Mouse (Mus musculus) hindbrain, embryonic 11.5 days (tissue): ENCODE measurements at regions not wholly inside any gene's neighbourhood (a gene's known extent, or its start where the extent isn't known, plus 50 kb on each side); places are given as distances from the start of the nearest gene placed in this dataset.

Experiments
- ATAC-seq: fragments of 200-750 bp; cut with Nextera tagmentation; 2 replicates; pipeline ENCODE4 v1.8.0; 2017; ENCODE audit warnings: mild to moderate bottlenecking, moderate TSS enrichment, moderate library complexity; ENCODE audit not compliant: low FRiP score
- DNase-seq: peaks from one replicate; pipeline ENCODE4 v3.0.0-alpha.2; 2015; ENCODE audit warnings: low spot score
- H3K27ac ChIP-seq: fragments of 300-500 bp; sonication (generic); 2 replicates; pipeline ENCODE4 v1.5.1; 2014; ENCODE audit warnings: mild to moderate bottlenecking, low read depth, low read length
- H3K27me3 ChIP-seq: fragments of 300-500 bp; sonication (generic); 2 replicates; pipeline ENCODE4 v1.6.1; 2014; ENCODE audit warnings: mild to moderate bottlenecking, low read length, moderate library complexity, mixed read lengths; ENCODE audit not compliant: control insufficient read depth, insufficient read depth
- H3K36me3 ChIP-seq: fragments of 300-500 bp; sonication (generic); 2 replicates; pipeline ENCODE4 v1.6.1; 2014; ENCODE audit warnings: mild to moderate bottlenecking, low read length, moderate library complexity, mixed read lengths; ENCODE audit not compliant: control insufficient read depth, insufficient read depth
- H3K4me1 ChIP-seq: fragments of 300-500 bp; sonication (generic); replicated peaks from 2 replicates; pipeline ENCODE4 v1.6.1; 2014; ENCODE audit warnings: low read length, mixed read lengths; ENCODE audit not compliant: control insufficient read depth, insufficient read depth
- H3K4me2 ChIP-seq: fragments of 300-500 bp; sonication (generic); replicated peaks from 2 replicates; pipeline ENCODE4 v1.6.1; 2014; ENCODE audit warnings: mild to moderate bottlenecking, low read depth, low read length
- H3K4me3 ChIP-seq: fragments of 300-500 bp; sonication (generic); 2 replicates; pipeline ENCODE4 v1.5.1; 2014; ENCODE audit warnings: low read depth, low read length
- H3K9ac ChIP-seq: fragments of 300-500 bp; sonication (generic); 2 replicates; pipeline ENCODE4 v1.6.1; 2014; ENCODE audit warnings: low read depth, low read length
- H3K9me3 ChIP-seq: fragments of 300-500 bp; sonication (generic); 2 replicates; pipeline ENCODE4 v1.6.1; 2016; ENCODE audit warnings: low read length; ENCODE audit not compliant: control insufficient read depth
- WGBS: fragments of 180-500 bp; shearing (Covaris S2); extraction: QIAGEN DNeasy Blood & Tissue Kit; methylation state at CpG from one replicate; pipeline ENCODE4 v1.1.7; 2014; 5-methylcytosine and 5-hydroxymethylcytosine counted together

DNA sequence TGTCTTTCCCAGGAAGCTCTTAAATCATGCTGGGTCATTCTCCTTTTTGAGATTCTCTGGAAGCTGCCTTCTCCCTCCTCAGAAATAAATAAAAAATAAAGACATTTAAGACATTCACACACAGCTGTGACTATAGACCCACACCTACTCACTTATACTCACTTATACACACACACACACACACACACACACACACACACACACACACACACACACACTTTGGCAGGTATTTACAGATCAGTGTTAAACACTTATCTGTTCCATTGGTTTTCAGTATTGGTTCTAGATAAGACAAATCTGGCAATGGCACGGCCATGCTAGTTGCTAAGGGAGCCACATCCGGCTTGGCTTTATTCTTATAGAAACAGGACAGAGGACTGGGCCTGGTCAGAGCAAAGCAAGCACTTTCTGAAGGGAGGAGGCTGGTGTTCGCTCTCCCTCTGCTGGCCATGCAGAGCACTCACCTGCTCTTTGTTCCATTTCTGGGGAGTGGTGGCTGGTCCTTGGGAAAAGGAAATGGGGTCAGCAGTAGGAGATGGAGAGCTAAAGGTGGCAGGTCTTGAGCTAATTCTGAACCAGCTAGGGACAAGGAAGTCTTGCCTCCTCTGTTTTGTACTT, 123.8 kb upstream of the C1qtnf7 start:
- Histone ChIP-seq H3K9me3 (no peaks in the 10 kb centered on the region), H3K4me2 (no peak overlapping the region), H3K27me3 (no peaks in the 10 kb centered on the region), H3K36me3 (no peaks in the 10 kb centered on the region), H3K4me1 (no peaks in the 10 kb centered on the region), H3K27ac (no peak overlapping the region), H3K9ac (no peak overlapping the region), H3K4me3 (no peak overlapping the region)
- 23% methylated on average over 3 of the region's 3 CpGs for WGBS
- peak; percentile 59 for DNase-seq
- ATAC-seq: peak; percentile 89

DNA sequence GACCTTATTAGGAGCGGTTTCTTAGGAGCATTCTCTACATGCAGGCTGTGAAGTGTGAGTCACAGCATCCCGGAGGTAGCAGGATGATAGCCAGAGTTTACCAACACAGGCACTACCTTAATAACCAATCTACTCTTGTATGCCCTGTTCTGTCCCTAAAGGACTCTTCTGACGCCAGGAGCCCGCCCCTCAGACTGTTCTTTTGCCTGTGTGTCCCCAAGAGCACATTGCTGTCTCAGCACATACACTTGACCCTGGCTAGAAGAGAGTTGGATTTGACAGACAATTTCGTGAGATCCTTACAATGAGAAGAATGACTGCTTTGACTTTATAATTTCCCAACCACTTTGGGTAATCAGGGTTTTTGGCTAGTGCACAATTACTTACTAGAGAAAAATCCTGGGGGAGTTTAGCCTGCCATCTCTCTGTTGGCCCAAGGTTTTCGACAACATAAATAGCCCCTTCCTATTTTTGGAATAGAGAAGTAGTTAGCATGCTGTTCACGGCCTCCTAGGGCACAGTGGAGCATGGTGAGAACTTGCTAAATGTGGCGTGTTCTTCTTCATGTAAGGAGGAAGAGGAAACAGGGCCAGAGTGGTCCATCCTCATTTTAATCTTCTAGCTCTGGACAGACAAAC, 122.3 kb upstream of the C1qtnf7 start:
- WGBS: 79% methylated on average over 8 of the region's 8 CpGs
- H3K27ac ChIP-seq: no peak overlapping the region
- no peak for ATAC-seq
- no peak overlapping the region for H3K9ac ChIP-seq
- no peaks in the 10 kb centered on the region for H3K9me3 ChIP-seq
- H3K4me3 ChIP-seq: no peak overlapping the region
- no peak overlapping the region for H3K4me2 ChIP-seq
- no peaks in the 10 kb centered on the region for H3K36me3 ChIP-seq
- DNase-seq: no peak
- no peaks in the 10 kb centered on the region for H3K27me3 ChIP-seq
- no peaks in the 10 kb centered on the region for H3K4me1 ChIP-seq

DNA sequence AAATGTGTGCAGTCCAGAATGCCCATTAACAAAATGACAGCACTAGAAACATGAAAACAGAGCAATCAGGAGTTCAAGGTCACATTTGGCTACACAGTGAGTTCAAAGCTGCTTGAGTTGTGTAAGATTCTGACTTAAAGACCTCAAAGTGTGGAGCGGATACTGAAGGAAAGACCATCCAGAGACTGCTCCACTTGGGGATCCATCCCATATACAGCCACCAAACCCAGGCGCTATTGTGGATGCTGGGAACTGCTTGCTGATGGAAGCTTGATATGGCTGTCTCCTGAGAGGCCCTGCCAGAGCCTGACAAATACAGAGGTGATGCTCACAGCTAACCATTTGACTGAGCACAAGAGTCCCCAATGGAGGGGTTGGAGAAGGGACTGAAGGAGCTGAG, 98.1 kb upstream of the C1qtnf7 start:
- ATAC-seq: no peak
- H3K27ac ChIP-seq: no peak overlapping the region
- no peaks in the 10 kb centered on the region for H3K27me3 ChIP-seq

GRCm38 (mm10) chr5:43422815-43423687, 92.3 kb upstream of the C1qtnf7 start:
- no peak overlapping the region for H3K27ac ChIP-seq
- WGBS: 82% methylated on average over 9 of the region's 9 CpGs
- H3K9ac ChIP-seq: no peak overlapping the region
- no peaks in the 10 kb centered on the region for H3K36me3 ChIP-seq
- H3K4me1 ChIP-seq: no peaks in the 10 kb centered on the region
- H3K4me3 ChIP-seq: no peak overlapping the region
- H3K9me3 ChIP-seq: no peaks in the 10 kb centered on the region
- no peaks in the 10 kb centered on the region for H3K27me3 ChIP-seq
- peak; percentile 87 for DNase-seq
- peak; percentile 78 for ATAC-seq
- no peak overlapping the region for H3K4me2 ChIP-seq

More for the DNA sequence above, 98.1 kb upstream of the C1qtnf7 start:
- no peaks in the 10 kb centered on the region for H3K4me1 ChIP-seq
- H3K4me3 ChIP-seq: no peak overlapping the region
- no peak overlapping the region for H3K9ac ChIP-seq
- H3K4me2 ChIP-seq: no peak overlapping the region
- no peak for DNase-seq
- H3K36me3 ChIP-seq: no peaks in the 10 kb centered on the region
- 98% methylated on average over 2 of the region's 2 CpGs for WGBS
- H3K9me3 ChIP-seq: no peaks in the 10 kb centered on the region

- Histone ChIP-seq H3K9ac (no peak overlapping the region), H3K27ac (no peak overlapping the region), H3K27me3 (no peaks in the 10 kb centered on the region), H3K4me3 (no peak overlapping the region), H3K9me3 (no peaks in the 10 kb centered on the region), H3K36me3 (no peaks in the 10 kb centered on the region), H3K4me2 (no peak overlapping the region), H3K4me1 (no peaks in the 10 kb centered on the region)
- 77% methylated on average over 9 of the region's 9 CpGs for WGBS
- DNase-seq: no peak
- no peak for ATAC-seq
These were observed 90.6 kb upstream of the C1qtnf7 start for GRCm38 (mm10) chr5:43424551-43425257.

DNA sequence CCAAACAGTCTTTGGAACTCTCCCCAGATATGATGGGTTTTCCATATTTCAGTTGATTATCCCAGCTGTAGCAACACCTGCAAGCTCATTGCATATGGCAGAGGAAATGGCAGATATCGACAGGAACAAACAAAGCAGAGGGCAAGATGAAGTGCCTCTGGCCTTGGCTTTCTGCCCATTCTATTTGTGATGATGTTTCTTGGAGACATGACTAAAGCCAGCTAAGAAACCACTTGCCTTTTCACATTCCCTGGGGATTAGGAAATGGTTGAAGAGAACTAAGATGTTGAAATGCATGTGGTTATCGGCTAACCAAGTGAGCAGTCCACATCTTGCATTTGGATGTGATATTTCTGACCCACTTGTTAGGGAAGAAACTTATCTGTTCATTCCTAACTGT, 82.0 kb upstream of the C1qtnf7 start:
- no peak overlapping the region for H3K9ac ChIP-seq
- H3K36me3 ChIP-seq: no peaks in the 10 kb centered on the region
- no peak overlapping the region for H3K4me2 ChIP-seq
- no peaks in the 10 kb centered on the region for H3K9me3 ChIP-seq
- no peaks in the 10 kb centered on the region for H3K27me3 ChIP-seq
- no peak overlapping the region for H3K4me3 ChIP-seq
- ATAC-seq (no peak), DNase-seq (no peak)
- no peaks in the 10 kb centered on the region for H3K4me1 ChIP-seq
- 83% methylated on average over 2 of the region's 2 CpGs for WGBS
- H3K27ac ChIP-seq: no peak overlapping the region

DNA sequence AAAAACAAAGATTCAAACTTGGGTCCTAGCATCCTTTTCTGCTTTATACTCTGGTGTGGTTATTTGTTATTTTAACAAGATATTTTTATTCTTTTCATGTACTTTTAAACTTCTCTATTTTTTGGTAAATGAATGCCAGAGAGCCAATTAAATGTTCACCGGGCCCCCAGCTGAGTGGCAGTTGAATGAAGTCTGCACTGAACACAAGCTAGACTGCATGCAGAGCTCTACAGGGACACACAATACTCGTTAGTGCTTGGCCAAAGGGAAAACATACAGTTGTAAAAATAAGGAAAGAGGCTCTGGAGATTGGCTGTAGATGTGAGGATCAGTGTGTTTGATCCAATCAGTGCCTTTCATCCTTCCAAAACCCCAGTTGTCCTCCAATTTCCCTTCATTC, 76.1 kb upstream of the C1qtnf7 start:
- Histone ChIP-seq H3K27ac (no peak overlapping the region), H3K9me3 (no peaks in the 10 kb centered on the region), H3K9ac (no peak overlapping the region), H3K4me1 (no peaks in the 10 kb centered on the region), H3K4me3 (no peak overlapping the region), H3K27me3 (no peaks in the 10 kb centered on the region), H3K4me2 (no peak overlapping the region), H3K36me3 (no peaks in the 10 kb centered on the region)
- ATAC-seq (no peak), DNase-seq (no peak)
- WGBS: 53% methylated on average over 2 of the region's 2 CpGs

GRCm38 (mm10) chr5:43441306-43441705, 74.0 kb upstream of the C1qtnf7 start:
- no peak overlapping the region for H3K4me3 ChIP-seq
- no peaks in the 10 kb centered on the region for H3K27me3 ChIP-seq
- WGBS: 75% methylated on average over 3 of the region's 3 CpGs
- no peaks in the 10 kb centered on the region for H3K9me3 ChIP-seq
- no peak for DNase-seq
- no peaks in the 10 kb centered on the region for H3K4me1 ChIP-seq
- ATAC-seq: no peak
- H3K27ac ChIP-seq: no peak overlapping the region
- H3K36me3 ChIP-seq: no peaks in the 10 kb centered on the region
- H3K9ac ChIP-seq: no peak overlapping the region
- H3K4me2 ChIP-seq: no peak overlapping the region
